Mouse (Mus musculus) telencephalon, adult 2 months (tissue): ENCODE results near the gene Abcc8.

Experiments used
- DNase-seq: peaks from one replicate; pipeline ENCODE4 v3.0.0-alpha.2; 2011; ENCODE audit warnings: low read depth, low spot score

Gene Abcc8

DNA sequence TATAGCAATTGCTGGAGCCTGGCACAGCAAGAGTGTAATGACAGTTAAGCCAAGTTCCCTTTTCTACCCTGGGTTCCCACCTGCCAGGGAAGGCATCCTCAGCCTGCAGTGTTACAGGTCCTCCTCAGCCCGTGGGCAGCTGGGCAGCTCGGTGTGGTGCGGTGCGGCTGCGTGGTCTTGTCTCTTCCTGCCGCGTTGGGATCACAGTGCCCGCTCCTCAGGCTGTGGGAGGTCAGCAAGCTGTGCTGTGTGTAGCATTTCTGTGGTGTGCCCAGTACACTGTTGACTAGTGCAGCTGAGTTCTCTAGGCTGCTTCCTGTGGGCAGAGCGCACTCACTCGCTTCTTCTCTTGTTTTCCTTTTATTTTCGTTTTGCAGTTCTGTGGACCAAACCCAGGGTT lies 121.0 kb downstream of the Abcc8 start:
- DNase-seq, result no peak
